Mouse (Mus musculus) kidney, adult 11 months (tissue): ENCODE results near the gene Tex101.
"Not testable (repeated sequence)": the region's sequence is repeated elsewhere in the genome, so short reads cannot be mapped to it uniquely, and the experiment has no call there.

Source experiments
- DNase-seq: peaks from one replicate; pipeline ENCODE4 v3.0.0; 2022

The Tex101 gene

DNA sequence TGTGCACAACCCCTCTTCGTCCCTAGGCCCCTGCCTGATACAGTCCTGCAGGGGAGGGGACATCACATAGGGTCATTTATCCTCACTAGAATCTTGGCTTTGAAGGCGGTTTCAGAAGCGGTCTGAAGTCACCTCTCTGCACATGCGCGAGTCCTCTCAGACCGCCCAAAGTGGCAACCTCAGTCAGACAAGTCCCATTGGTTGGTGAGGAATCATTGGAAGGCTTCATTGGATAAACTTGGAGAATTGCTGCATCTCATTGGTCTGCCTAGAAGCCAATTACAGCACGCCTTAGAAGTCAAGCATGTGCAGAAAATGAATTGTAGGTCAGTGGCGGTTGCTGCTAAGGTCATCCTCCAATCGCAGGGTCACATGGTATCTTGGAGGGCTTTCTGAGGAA, at the start of gene Tex101:
Gene Tex101 (minus strand): TSS at position 101 of the 400 bp plus-strand sequence.
- no peak for DNase-seq

DNA sequence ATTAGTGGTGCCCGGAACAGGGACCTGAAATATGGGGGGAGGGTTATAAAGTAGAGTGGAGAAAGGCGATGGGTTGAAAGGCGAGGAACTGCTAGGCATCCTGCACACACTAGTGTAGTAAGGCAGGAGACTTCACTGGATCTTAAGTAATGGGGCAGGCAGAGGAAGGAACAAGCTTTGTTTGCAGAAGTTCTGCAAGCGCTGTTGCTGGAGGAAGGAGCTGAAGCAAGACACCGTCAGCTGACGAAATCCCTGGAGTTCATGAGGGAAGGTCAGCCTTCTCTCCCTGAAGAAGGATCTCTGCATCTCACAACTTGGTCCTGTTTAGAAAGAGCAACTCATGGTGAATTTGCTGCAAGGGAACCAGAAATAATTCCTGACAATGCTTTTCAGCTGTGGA, 38.6 kb upstream of the Tex101 start:
- no peak for DNase-seq

DNA sequence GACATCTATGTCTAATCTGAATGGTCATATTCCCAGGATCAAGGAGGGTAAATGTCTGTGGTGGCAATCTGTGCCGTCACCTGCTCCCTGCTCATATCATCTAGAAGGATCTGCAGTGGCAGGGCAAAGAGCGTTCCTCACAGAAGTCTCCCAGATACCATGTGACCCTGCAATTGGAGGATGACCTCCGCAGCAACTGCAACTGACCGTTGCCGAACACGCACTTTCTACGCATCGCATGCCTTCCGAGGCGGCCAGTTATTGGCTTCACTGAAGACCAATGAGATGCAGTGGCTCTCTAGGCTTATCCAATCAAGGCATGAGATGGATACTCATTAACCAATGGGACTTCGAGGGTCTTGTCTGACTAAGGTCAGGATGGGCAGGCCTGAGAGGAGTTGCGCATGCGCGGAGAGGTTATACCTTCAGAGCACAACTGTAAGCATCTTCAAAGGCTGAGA, 32.4 kb upstream of the Tex101 start, which contains the start of gene BC049730:
Gene BC049730 (plus strand): TSS at position 411 of the 461 bp plus-strand sequence.
- DNase-seq = no peak

DNA sequence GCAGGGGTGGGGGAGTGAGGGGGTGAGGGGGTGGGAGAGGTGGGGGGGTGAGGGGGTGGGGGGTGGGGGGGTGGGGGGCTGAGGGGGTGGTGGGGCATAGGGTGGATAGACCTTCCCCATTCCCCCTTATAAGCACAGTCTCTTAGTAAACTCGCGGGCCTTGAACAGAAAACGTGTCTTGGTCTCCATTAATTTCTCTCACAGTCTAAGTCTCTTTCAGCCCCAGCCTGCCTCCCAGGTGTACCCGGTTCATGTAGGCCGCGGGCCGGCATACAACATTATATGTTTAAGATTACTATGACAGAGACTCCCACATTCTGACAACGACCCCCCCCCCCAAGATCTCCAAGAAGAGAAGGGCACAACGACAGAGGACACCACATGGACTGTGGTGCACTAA, 26.4 kb upstream of the Tex101 start:
- DNase-seq = not testable (repeated sequence)

DNA sequence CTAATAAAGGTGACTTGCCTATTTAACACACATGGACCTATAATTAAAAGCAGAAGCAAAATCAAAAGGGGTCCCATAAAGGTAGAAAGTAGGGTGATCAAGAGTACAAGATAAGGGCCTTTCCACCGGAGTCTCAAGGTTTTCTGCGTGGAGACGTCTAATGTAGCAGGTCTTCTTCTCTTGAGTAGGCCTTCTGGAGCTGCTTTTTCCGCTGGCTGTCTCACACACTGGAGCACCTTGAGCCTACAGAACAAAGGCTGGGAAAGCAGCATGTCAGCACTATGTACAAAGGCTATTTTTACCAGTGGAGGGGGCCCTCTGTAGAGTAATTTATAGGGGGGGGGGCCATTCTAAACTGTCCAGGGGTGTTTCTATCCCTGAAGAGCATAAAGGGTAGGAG, 21.4 kb upstream of the Tex101 start:
- not testable (repeated sequence) for DNase-seq

DNA sequence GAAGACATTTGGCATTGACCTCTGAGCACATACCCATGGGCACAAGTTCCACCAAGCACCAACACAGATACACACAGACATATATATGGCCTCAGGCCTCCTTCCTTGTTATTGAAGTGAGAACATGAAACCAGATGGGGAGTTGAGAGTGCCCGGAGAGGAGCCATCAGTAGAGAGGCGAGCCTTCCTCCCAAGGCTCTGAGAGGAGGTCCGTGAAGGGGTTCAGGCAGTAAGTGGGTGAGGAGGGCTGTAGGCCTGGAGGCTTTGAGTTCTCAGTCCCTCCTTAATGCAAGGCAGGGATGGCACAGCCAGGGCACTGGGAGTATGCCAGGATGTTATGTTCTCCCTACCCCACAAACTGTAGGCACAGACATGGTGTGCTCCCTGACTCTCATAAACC, 16.2 kb upstream of the Tex101 start:
- DNase-seq = not testable (repeated sequence)

DNA sequence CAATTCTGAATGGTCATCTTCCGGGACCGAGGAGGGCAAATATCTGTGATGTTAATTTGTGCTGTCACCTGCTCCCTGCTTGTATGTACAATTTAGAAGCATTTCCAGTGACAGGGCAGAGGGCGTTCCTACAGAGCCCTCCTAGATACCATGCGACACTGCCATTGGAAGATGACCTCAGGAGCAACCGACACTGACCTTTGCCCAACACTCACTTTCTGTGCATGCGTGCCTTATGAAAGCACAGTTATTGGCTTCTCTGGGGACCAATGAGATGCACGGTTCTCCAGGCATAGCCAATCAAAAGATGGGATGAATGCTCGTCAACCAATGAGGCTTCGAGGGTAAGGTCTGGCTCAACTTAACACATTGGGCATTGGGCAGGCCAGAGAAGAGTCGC, 11.0 kb upstream of the Tex101 start:
- not testable (repeated sequence) for DNase-seq

DNA sequence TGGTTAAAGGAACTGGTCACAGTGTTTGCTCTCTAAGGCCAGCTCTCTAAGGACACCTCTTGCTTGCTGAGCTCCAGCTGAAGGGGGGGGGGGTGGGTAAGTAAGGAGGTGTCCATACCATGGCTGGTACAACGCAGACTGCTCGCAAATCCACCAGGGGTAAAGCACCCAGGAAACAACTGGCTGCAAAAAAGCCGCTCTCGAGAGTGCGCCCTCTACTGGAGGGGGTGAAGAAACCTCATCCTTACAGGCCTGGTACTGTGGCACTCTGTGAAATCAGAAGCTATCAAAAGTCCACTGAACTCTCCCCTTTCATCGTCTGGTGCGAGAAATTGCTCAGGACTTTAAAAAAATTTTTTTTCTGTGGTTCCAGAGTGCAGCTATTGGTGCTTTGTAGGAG, 7.6 kb upstream of the Tex101 start:
- not testable (repeated sequence) for DNase-seq

DNA sequence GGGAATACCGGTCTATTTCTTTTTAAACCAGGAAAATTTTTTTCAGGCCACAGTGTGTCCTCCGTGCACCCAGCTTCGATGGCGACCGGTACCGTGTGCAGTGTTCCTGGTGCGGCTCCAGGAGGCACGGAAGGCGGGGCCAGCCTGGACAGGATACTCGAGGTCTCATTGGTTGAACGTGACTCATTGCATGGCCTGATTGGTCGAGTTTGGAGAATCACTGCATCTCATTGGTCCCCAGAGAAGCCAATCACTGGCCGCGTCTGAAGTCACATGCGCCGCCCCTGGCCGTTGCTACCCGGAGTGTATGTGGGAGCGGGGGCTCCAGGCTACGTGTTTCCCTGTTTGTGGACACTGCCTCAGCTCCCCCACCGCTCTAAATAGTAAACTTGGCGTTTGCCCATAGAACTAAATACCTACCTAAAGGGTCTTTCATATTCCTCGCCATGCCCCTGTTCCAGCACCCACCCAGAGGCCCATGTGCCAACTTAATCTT, 4.5 kb downstream of the Tex101 start:
- DNase-seq = no peak

DNA sequence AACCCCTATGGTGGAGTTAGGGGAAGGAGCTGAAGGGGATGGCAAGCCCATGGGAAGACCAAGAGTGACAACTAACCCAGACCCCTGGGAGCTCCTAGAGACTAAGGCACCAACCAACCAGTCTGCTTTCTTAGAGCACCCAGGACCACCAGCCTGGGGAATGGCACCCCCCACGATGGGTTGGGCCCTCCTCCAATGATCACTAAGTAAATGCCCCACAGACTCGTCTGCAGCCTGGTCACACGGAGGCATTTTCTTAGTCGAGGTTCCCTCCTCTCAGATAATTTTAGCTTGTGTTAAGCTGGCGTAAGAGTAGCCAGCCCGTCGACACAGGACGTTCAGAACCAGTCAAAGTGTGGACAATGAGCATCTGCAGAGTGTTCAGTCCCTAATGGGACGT, 11.5 kb downstream of the Tex101 start:
- DNase-seq = no peak

DNA sequence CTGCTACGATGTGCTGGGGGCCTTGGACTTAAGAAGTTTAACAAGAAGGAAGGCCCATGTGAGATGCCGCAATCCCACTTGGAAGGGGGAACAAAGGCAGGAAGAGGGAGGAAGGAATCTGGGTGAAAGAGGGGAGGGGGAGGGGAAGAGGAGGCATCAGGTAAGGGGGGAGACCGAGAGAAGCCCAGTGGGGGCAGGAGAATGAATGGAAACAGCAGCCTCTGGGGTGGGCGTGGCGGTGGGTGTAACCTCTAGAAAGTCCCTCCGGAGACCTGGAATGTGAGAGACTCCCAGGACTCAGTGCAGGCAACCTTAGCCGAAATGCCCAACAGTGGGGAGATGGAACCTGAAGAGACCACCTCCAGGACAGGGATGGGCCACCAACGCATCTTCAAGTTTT, 12.2 kb downstream of the Tex101 start:
- no peak for DNase-seq

DNA sequence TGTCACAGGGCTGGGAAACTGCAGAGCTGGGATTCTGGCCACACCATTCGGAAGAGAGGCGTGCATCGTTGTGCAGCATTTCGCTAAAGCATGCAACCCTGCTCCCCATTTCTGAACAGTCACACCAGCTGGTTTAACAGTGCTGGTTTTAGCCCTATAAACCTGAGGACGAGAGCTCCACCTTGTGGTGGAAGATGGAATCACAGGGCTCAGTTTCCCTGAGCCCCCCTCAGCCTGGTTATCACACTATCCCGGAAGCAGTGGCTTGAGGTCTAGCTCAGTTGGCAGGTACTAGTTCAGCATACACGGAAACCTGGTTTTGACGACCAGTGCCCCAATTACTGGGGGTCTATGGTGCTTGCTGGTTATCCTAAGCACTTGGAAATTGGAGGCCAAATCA, 13.9 kb downstream of the Tex101 start:
- peak; percentile 18 for DNase-seq

DNA sequence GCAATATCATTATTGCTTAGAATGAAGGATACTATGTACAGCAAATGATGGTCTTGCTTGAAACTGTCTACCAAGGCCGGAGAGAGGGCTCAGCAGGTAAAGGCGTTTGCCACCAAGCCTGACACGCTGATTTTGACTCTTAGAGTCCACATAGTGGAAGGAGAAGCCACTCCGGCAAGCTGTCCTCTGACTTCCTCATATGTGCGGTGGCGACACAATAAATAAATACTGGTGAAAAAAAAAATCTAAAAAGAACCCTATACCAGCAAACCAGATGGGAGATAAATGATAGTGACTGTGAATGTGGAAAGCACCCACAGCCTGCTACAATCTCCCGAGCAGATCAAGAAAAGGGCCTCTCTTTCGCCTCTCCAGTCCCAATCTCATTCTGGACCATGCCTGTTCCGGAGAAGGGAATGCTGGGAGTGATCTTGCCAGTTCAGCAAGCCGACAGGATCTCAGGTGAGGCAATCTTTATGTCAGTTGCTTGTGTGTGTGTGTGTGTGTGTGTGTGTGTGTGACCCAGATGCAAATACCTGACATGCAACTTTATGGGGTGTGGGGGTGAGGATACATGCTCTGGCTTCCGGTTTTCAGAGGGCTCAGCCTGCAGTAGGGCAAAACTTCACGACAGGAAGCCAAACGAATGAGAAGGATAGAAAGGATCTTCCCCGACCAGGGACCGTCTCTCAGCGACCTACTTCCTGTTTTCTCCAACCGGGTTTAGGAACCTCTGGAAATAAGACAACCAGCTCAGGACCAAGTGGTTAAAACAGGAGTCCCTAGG, 15.2 kb downstream of the Tex101 start:
- no peak for DNase-seq

DNA sequence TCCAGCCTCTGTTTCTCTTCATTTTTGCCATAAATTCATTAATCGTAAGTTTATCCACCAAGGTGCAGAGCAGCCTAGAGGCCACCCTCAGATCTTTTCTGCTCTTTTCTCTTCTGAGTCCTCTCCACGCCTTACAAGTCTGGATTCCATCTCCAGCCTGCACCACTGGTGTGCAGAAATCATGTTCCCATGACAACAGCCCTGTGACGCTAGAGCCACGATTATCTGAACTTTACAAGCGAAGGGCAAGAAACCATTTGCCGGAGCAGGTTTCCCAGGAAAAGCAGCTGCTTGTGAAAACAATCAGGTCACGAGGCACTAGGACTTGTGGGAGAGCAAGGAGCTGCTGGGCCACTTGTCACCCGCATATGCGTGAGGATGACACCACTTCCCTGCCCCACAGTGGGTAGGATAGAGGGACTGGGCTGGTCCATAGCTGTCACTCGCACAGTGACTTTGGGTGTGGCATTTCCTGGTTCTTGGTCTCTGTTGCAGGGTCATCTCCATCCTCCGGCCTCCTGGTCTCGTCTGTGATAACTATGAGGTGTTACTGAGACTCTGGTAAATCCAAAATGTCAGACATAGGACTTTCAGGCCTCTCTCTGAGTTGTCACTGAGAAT, 16.6 kb downstream of the Tex101 start:
- no peak for DNase-seq

DNA sequence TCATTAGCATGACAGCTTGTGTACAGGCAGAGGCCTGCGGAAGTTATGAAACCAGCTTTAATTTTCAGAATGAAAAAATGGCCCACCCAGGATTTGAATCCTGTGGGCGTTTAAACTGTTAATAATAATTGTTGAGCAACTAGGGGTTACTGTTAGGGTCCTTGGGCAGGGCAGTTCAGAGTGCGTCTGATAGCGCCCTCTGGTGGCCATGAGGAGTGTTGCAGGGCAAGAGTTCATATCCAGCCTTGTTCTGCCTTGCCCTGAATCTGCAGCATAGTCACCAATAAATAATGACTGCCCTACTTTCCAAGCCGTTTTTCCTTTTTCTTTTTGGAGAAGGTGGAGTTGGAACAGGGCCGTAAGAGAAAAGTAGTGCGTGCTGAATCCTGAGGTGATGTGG, 22.8 kb downstream of the Tex101 start:
- peak; percentile 55 for DNase-seq

DNA sequence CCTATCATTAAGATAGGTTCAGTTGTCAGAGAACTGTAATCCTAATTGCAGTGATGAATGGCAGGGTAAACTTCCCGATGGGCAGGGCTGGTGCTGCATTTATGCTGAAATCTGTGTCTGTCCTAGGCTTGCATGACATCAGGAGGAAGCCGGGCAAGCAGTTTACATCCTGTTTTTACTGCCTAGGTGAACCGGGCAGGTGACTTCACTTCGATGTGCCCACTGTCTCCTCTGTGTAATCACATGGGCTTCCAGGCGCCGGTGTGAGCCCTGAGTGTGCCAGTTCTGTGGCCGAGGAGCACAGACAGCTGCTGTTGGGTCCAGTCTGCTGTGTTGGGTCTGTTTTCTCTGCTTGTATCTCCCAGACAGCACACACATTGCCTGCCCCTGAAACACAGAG, 30.0 kb downstream of the Tex101 start:
- no peak for DNase-seq

DNA sequence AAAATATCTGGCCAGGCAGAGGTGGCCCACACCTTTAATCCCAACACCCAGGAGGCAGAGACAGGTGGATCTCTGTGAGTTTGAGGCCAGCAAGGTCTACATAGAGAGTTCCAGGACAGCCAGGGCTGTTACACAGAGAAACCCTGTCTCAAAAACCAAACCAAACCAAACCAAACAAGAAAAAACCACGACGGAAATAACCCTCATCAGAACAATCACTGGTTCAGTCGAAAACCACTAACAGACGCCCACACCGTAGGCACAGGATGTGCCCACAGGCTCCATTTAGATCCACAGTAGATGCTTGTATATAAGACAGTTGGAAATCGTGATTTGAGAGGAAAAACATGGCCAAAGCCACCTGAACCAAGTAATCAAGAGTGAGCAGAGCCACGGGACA, 31.5 kb downstream of the Tex101 start:
- DNase-seq = no peak

DNA sequence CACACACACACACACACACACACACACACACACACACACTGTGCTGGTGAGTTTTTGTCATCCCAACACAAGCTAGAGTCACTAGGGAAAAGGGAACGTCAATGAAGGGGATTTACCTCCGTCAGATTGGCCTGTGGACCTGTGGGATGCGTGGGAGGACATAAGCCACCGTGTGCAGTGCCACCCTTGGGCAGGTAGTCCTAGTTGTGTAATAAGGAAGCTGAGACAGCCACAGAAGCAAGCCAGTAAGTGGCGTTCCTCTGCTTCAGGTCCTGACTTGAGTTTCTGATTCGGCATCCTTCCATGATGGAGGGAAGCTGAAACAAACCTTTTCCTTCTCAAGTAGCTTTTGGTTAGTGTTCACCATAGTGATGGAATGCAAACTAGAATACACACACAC, 32.0 kb downstream of the Tex101 start:
- no peak for DNase-seq

DNA sequence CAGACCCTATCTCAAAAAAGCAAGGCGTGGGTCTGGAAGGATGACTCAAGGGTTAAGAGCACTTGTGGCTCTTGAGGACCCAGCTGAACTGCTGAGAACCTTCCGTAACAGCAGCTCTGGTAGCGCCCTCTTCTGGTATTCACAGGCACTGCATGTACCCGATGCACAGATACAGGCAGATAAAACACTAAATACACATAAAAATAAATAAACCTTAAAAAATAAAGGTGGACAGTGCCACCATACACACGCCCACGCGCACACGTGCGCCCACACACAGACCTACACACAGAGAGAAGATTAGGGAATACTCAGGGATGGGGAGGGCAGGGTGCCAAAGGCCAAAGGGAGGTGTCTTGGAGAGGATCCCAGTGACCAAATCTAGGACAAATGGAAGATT, 34.0 kb downstream of the Tex101 start:
- DNase-seq = peak; percentile 53

DNA sequence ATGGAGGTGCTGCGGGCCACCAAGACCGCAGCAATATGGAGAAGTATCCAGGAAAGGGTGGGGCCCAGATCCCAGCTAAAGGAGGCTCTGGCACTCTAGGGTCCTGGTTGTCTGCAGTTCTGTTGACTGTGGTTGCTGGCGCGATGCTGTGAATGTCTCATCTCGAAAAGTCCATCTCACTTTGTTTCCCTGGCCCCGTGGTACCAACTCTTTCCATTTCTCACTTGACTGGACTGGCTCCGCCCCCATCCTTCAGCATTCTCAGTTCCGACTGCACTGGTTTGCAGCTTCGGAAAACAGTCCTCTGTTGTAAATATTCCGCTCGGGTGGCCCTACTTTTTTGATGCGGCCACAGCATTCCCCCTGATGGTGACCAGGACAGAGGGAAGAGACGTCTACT, 36.0 kb downstream of the Tex101 start:
- no peak for DNase-seq

DNA sequence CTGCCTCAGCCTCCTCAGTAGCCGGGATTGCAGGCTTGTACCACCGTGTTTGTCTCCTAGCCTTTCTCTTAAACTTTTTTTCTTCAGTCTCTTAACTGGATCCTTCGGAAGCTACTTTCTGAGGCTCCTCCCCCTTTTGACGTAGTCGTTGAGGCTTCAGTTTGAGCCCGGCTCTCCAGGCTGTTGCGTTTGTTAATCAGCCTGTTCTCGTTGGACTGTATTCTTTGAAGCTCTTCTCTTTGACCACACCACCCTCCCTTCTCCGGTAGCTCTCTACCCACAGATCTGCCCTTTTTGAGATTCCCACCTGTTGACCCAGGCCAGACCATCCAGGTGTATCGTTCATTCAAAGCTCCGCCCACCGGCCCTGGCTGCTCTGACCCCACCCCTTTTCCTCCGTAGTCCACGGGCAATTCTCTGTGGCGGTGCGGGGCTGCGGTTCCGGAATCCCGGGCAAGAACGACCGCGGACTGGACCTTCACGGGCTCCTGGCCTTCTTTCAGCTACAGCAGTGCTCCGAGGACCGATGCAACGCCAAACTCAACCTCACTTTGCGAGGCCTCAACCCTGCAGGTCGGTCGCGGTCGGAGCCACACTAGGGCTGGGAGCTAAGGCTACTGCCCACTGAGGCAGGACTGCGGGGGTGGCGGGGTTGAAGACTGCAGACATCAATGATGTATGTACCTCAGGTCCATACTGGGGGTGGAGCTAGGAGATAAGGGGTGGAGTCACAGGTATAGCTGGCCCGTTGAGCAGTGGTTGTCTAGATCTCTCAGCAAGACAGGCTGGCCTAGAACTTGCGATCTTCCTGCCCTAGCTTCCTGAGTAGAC, 38.2 kb downstream of the Tex101 start:
- no peak for DNase-seq

DNA sequence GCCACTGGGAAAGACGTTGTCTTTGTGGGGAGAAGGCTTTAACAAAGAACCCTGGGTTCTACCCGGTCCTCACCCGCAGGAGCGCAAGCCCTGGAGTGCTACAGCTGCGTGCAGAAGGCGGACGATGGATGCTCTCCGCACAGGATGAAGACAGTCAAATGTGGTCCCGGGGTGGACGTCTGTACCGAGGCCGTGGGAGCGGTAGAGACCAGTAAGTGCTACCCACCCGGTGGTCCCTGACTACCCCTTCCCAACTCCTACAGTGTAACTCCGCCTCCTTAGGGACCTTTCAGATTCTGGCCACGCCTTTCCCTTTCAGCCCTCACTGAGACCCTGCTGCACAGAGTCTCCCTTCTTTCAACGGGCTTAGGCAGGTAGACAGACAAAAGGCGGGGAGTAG, 39.4 kb downstream of the Tex101 start:
- DNase-seq = no peak

DNA sequence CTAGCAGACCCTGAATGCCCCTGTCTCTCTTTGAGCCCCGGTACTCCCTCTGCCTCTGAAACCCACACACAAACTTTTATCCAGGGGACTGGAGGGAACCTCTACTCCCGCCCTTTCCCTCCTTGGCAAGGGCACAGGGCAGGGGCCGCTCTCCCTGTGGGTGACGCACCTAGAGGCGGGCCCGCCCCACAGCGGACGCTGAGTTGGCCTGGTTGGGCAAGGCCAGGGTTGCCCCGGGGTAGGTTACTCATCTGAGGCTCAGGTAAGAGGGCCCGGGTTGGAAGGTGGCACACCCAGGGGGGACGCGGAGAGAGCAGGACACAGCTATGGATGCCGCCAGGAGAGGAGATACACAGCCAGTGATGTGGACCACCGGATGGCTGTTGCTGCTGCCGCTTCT, 40.2 kb downstream of the Tex101 start, which contains the start of gene Lypd3:
Gene Lypd3 (plus strand): TSS at position 287 of the 400 bp plus-strand sequence.
- DNase-seq = no peak
